Mouse (Mus musculus): ENCODE measurements at regions not wholly inside any gene's neighbourhood (a gene's known extent, or its start where the extent isn't known, plus 50 kb on each side); places are given as distances from the start of the nearest gene placed in this dataset.

DNA sequence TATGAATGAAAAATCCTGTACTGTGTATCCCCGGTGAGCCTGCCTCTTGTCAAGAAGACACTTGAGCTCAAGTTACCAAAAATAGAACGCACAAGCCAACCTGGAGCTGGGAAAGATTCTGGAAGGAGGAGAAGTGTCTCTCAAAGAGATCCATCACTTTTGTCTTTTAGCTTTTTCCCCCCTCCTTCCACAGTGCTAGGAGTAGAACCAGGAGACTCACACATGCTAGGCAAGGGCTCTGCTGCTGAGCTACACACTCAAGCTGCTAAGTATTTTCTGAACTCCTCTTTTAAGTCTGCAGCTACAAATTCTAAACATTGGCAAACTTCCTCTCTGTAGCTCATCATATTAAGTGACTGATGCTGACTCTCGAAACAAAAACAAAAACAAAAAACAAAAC is 176.2 kb upstream of the Atp5g3 start:
- DNase-seq: no peak

DNA sequence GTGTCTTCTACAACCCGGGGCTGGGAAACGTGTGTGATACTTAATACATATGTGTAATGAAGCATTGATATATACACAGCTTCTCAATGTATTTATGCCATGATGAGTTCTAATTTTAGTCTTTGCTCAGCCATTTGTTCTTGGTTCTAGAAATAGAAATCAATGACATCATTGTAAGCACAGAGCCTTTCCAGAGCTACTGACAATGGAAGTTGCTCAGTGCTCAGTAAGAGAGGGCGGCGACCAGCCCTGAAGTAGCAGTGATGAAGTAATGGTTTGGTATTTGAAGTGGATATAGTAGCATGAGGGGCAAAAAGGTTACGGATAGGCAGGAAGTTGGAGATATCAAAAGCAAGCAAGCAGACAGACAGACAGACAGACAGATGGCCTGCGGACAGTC is 173.8 kb upstream of the Atp5g3 start:
- no peak for DNase-seq

GRCm38 (mm10) chr2:74076774-74077173 is 165.6 kb upstream of the Atp5g3 start:
- no peak for DNase-seq

- DNase-seq: no peak
Measured at GRCm38 (mm10) chr2:74075566-74075965, 164.4 kb upstream of the Atp5g3 start.

DNA sequence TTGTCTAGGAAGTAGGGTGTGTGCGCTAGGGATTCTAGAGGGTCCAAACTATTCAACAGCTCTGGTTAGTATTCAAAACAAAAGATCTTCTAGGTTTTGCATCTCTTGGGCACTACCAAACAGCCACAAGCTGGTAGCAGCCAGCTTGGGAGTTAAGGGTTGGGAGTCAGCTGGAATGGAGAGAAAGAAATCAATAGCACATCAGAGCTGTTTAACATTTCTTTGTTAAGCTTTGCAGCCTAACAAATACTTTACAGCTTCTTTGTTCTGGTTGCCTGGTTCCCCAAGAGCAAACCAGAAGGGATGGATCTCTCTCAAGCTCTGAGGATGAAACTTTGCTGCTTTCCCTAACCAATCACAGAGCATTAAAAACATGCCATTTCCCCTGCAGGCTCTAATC is 162.3 kb upstream of the Atp5g3 start:
- no peak for DNase-seq

GRCm38 (mm10) chr2:74066652-74067051 is 155.5 kb upstream of the Atp5g3 start:
- peak; percentile 72 for DNase-seq

DNA sequence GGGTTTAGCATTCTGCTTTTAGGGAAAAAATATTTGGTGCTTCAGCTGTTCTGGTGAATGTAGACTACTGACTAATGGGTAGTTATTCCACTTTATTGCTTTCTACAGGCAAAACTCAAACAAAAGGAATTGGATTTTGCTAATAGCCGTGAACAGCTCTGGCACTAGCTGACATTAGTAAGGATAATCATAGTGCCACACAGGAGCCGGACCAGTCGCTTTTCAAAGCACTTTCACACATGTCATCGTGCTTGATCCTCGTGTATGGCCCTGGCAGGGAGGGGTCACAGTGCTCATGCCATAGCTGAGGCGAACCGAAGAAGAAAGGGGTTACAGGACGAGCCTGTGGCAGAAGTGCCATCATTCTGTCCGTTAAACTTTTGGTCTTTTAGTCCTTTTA is 153.2 kb upstream of the Atp5g3 start:
- no peak for DNase-seq

DNA sequence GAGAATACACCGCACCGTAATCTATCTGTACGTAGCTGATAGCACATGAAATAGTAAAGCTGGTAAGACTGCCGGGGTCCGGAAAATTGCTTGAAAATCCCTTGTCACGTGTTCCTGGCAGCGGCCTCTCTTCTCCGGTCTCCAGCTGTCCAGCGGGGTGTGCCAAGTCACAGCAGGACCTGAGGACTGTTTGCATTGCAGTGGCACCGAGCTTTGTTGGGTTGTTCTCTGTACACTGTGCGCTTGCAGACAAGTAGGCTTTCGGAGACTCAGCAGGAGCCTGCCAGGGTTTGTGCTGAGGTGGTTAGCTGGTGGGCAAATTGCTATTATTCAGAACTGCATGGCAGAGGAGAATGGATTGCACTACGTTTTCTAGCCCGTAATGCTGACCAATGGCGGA is 152.7 kb upstream of the Atp5g3 start:
- no peak for DNase-seq

DNA sequence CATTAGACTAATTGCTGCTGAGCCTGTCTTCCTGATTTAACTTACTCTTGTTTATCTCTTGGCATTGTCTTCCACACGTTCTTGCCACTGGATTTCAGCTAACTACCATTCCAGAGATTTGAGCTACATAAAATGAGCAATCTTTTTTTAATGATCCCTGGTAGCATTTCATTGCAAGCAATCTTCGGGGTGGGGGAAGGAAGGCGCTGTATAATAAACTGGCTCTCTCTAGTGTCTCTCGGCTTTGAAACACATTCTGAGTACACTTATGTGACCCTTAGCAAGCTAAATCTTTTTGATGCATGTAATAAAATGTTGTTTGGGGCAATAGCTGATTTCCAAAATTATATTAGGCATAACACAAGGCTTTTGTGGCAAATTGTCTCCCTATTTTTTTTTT is 152.2 kb upstream of the Atp5g3 start:
- no peak for DNase-seq

DNA sequence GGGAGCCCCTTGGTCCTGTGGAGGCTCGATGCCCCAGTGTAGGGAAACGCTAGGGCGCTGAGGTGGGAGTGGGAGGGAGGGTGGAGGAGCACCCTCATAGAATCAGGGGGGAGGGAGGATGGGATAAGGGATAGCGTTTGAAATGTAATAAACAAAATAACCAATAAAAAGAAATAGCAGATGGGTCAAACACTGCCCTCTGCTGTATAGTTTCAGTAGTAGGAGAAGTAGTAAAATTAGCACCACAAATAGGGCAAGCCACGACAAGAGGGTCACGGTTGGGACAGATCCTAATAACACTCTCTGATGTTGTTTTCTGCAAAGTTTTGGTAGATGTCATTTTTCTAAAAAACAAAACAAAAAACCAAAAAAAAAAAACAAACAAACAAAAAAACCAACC is 131.3 kb upstream of the Atp5g3 start:
- DNase-seq: no peak

DNA sequence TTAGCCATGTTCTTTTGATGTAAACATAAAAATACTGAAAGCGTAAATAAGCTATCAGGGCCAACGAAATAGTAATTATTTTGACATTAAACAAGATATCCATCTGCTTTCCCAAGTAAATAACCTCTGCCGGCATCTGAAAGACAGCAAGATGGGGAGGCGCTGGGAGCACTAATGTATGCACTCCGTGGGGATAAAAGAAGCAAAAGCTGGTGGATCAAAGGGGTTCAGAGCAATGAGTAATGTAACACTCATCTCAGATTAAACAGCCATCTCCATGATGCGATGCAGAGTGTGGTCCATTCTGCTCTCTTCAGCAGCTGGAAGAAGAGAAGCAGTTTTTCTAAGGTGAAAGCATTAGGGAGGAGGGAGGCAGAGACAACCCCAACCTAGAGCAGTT is 128.5 kb upstream of the Atp5g3 start:
- no peak for DNase-seq

GRCm38 (mm10) chr2:74036043-74036442 is 124.9 kb upstream of the Atp5g3 start:
- DNase-seq: no peak

GRCm38 (mm10) chr2:74032177-74033021 is 121.3 kb upstream of the Atp5g3 start:
- DNase-seq: no peak

DNA sequence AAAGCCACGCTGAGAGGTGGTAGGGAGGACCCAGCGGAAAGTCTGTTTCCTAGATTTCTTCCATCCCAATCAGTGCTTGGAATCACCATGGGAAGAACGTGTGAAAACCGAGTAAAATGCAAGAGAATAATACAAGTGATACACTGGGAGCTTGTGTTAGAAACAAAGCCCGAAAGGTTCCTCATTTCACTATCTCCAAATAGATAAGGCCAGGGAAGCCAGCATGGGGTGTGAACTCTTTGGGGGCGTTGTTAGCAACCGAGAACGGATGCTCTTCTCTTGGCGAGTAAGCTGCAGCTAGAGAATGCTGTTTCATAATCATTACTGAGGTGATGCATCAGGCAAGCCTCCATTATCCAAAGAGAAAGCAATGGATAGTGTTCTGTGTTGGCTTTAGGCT is 118.8 kb upstream of the Atp5g3 start:
- no peak for DNase-seq

DNA sequence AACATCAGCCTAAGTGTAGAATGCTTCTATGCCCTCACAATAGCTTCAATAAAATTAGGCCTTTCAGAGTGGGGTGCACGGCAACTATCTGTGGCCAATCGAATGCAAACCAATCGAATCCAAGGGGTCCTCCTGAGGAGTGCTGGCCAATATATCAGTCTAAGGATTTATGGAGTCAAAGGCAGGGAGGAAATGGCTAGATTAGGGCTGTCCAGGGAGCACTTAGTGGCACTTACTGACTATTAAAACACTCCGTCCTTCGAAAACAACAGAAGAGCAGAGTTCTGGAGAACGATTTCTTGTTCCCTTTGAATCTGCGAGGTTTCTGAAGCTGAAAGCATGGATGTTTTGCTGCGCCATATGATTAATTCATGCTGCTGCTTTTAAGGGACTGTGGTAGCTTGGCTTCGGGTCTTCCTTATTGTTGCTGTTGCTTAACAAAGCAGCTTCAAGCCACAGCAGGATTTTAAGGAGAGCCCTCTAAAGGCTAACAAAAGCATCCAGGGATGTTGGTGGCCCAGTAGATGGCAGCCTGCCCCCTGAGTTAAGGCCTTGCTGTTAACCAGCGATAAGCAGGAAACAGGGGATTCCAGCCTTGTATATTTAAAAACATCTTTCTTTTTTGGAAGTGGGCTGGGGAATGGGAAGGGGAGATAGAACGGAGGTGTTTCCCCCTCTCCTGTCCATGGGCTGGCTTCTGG is 116.4 kb upstream of the Atp5g3 start:
- DNase-seq: peak; percentile 49

DNA sequence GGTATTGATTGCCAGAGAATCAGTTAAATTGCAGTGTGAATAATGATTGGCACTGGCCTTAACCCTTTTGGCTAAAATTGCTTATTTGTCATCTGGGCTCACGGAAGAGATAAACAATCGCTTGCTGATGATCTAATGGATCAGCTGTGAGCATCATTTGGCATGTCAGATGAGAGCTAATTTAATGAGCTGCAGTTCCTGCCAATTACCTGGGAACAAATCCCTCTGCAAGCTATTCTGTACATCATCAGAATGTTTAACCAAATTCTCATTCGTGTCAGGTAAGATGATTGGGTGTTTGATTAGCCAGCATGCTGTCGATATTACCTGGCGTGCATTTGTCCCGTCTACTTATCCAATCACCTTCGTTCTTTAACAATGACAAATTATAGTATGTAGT is 104.0 kb upstream of the Atp5g3 start:
- DNase-seq: no peak

DNA sequence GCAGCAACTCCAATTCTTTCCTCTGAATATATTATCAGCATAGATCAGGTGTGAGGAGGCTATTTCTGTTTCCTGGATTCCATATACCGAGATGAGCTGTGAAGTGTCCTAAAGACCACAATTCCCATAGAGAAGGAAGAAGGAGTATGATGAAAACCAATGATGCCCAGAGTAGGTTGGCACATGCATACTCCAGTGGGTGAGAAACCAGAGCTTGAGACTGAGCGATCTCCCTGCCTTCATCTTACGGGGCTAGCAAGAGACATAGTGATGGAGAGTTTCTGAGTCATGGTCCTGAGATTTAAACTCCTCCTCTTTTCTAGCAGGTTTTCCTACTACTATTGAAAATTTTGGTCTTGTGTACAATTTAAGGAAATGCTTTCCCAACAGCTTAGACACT is 103.1 kb upstream of the Atp5g3 start:
- DNase-seq: no peak

GRCm38 (mm10) chr2:73998531-73998930 is 87.4 kb upstream of the Atp5g3 start:
- peak; percentile 7 for DNase-seq

- no peak for DNase-seq
Measured at GRCm38 (mm10) chr2:73996986-73997385, 85.9 kb upstream of the Atp5g3 start.

GRCm38 (mm10) chr2:73991818-73992217 is 80.7 kb upstream of the Atp5g3 start:
- DNase-seq: no peak

GRCm38 (mm10) chr2:73987441-73988105 is 76.4 kb upstream of the Atp5g3 start:
- DNase-seq: no peak

DNA sequence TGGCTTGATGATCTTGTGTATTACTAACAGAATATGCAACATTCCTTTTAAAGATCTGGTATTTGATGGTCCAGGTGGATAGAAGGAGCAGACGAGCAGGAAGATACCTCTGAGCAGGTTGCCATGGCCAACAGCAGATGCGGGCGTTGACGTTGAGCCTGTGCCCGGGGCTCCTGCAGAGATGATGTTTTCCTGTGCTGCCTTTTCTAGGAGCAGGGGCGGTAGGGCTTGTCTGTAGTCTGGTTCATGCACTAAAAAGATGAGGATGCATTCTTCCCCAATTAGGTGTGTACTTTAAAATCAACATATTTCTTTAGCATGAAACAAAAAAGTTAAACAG is 74.8 kb upstream of the Atp5g3 start:
- DNase-seq: no peak

DNA sequence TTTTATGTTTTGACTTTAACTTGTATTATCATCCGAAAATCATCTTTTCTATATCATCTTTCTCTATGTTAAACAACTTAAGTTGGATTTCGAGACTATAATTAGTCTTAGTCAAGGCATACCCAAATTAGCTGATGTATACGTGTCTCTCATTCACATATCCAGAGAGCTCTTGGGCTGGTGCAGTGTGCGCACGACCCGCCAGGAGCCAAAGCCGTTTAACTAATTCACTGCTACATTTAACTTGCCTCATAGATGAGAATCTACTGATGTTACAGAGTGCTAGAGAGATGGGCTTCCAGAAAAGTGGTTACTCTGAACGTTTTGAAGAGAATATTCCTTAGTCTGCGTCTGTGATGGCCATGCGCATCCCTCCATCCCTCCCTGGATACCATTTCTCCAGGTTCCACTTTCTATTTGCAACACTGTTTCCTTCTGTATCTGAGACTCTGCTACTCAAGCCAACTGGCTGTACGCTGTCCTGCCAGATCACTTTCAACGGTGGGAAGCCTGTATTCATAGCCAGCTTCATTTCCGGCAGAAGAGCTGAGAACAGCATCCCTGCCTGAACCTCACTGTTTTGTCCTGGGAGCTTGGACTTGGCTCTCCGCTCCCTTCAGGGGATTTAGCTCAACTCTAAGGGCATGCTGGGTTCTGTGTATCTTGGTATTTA is 74.2 kb upstream of the Atp5g3 start:
- DNase-seq: no peak

DNA sequence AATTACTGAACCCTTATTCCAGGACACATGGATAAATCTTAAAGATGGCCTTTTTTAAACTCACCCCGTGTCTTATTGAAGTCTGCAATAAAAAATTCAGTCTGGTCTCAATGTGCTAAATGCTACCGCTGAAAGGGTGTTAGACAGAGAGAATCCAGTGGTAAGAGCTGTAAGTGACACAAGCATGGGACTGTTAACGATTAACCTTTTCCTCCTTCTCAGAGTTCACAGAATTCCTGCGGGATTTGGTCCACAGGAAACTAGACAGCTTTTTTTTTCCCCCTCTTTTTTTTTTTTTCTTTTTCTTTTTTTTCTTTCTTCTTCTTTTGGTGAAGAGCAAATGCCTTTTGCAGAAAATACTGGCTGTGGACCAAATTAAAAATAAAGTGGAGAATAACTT is 72.0 kb upstream of the Atp5g3 start:
- DNase-seq: no peak

Measured in kidney, postnatal 14 days (tissue).